Mouse (Mus musculus): ENCODE measurements around the gene Ctdnep1.
A peak's percentile ranks its signal among the peaks of the same experiment; 100 is the strongest.
"Not testable (repeated sequence)": the region's sequence is repeated elsewhere in the genome, so short reads cannot be mapped to it uniquely, and the experiment has no call there.

Gene Ctdnep1

GRCm38 (mm10) chr11:69952274-69952673, 28.7 kb upstream of the Ctdnep1 start:
- DNase-seq: no peak

DNA sequence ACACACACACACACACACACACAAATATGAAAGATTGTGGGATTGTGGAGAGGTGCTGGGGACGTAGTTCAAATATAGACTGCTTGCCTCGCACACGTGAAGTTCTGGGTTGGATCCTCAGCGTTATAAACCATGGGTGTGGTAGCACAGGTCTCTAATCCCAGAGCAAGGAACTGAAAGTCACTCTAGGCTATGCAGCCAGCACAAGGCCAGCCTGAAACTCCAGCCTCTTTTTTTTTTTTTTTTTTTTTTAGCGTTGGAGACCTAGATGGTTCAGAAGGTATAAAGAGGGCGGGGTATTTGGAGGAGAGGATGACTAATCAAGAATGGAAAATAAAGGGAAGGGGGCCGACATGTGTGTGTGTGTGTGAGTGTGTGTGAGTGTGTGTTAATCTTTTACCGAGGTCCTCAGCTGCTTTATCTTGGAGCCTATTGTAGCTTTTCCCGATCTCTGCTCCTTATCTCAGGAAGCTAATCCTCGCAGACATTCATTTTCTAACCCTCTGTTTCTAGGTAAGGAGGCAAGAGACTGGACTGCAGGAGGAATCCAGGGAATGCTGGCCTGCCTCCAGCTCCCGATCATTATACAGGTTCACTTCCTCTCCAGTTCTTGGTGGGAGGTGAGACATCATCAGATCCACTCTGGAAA, 27.6 kb upstream of the Ctdnep1 start:
- no peak for DNase-seq

- not testable (repeated sequence) for DNase-seq
Measured at GRCm38 (mm10) chr11:69955618-69956017, 25.3 kb upstream of the Ctdnep1 start.

- DNase-seq: peak; percentile 33
Measured at GRCm38 (mm10) chr11:69956218-69956617, 24.7 kb upstream of the Ctdnep1 start.

GRCm38 (mm10) chr11:69960616-69961015, 20.3 kb upstream of the Ctdnep1 start:
- no peak for DNase-seq

- DNase-seq: no peak
Measured at GRCm38 (mm10) chr11:69961841-69962240, 19.1 kb upstream of the Ctdnep1 start.

DNA sequence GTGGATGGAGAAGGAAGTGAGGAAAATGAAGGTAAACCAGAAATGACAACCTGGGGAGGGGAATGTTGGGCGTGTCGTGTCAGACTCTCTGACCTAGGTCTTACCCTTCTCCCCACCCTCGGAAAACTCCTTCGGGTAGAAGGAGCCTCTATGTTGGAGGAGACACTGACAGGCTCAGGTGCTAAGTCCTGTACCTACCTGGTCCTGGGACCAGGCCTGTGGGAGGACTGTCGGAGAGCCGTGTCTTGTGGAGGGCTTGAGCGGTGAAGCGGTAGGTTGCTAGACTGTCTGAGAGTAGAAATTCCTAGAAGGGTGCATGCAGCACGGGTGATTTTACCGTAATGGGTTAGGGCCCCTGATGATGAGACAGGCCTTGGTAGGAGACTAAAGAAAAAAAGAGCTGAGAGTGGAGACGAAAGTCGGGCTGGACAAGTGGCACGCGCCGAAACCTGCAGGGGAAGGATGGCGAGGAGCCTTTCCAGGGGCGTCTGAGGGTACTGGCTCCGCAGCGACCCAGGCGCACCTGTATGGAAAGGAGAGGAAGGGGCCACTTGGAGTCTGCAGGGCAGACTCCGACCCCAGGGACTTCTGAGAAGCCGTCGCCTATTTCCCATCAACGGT, 16.2 kb upstream of the Ctdnep1 start, which contains the start of gene Cldn7:
Gene Cldn7, plus strand, starts transcription at position 130 of the 621 bp plus-strand sequence.
- no peak for DNase-seq

- DNase-seq: no peak
Measured at GRCm38 (mm10) chr11:69965271-69966005, 15.5 kb upstream of the Ctdnep1 start.

- no peak for DNase-seq
Measured at GRCm38 (mm10) chr11:69966006-69966859, 14.7 kb upstream of the Ctdnep1 start.

DNA sequence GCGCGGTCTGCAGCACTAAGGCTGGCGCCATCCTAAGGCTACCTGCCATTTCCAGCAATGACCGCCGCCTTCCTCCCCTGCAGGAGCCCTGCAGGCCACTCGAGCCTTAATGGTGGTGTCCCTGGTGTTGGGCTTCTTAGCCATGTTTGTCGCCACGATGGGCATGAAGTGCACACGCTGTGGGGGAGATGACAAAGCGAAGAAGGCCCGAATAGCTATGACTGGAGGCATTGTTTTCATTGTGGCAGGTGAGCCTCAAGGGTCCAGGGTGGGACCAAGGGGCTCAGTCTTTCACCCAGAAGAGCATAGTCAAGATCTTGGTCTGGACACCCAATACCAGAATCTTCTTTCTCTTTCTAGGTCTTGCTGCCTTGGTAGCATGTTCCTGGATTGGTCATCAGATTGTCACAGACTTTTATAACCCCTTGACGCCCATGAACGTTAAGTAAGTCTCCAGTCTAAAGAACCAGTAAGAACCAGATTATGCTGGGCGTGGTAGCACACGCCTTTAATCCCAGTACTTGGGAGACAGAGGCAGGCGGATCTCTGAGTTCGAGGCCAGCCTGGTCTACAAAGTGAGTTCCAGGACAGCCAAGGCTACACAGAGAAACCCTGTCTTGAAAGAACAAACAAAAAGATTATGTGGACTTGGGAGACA, 14.0 kb upstream of the Ctdnep1 start:
- no peak for DNase-seq

DNA sequence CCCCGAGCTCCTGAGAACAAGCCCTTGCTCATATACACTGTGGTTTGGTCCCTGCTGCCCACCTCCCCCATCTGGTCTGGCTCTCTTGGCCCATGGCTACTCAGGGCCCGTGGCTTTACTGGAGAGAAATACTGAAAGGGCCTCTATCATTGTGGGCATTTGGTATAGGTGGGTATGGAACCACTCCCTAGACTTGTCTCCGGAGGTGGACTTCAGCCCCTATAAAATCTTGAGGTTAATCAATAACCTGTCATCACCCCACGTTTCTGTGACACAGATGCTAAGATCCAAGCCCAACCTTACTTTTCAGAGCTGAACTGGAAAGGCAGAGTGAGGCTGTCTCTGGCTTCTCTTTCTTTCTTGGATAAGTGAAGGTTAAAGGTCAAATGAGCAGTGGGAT, 12.2 kb upstream of the Ctdnep1 start:
- no peak for DNase-seq

DNA sequence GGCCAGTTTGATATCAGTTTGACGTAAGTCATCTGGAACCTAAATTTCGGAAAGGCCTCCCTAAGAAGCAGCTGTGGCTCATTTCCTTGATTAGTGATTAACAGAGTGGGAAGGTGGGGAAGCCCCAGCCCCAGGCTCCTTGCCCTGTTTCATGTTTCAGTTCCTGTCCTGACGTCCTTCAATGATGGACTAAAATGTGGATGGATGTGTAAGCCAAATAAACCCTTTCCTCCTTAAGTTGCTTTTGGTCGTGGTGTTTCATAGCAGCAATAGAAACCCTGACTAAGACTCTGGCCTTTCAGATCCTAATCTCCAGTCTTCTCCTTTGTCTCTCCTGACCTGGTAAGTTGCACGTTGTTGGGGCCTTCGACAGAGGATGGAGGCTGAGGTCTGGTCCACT, 10.7 kb upstream of the Ctdnep1 start:
- no peak for DNase-seq

GRCm38 (mm10) chr11:69970775-69971174, 10.2 kb upstream of the Ctdnep1 start:
- no peak for DNase-seq

DNA sequence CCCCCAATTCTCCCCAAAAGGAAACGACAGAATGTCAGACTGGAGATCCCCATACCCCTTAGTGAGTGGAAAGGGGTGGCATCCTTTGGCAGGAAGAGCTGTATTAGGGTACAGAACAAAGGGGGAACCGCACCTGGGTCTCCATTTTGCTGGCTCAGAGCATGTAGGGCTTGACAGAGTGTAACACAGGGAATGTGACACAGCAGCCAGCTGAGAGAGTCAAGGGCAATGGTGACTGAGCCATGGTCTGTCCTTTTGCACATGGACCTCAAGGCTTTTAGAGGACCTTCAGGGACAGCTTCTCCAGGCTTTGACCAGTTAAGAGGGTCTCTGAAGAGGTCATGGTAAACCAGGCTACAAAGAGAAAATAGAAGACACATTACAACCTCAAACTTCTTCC, 6.0 kb upstream of the Ctdnep1 start:
- DNase-seq: no peak

DNA sequence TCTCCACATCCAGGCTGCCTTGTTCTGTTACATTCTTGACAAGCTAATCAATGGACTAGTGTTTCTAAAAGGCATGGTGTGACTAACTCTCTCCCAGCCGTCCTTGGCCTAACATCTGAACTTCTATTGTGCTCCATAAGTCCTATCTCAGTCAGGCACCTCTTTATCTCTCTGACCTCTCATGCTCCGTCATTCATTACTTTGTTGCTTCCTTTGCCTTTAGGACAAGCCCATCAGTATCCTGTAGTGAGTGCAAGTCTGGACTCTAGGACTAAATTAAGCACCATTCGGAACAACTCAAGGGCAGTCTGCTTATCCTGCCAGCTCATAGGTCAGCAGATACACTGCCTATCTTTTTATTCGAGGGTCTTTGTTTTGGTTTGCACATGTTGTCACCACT, 4.7 kb upstream of the Ctdnep1 start:
- DNase-seq: no peak

DNA sequence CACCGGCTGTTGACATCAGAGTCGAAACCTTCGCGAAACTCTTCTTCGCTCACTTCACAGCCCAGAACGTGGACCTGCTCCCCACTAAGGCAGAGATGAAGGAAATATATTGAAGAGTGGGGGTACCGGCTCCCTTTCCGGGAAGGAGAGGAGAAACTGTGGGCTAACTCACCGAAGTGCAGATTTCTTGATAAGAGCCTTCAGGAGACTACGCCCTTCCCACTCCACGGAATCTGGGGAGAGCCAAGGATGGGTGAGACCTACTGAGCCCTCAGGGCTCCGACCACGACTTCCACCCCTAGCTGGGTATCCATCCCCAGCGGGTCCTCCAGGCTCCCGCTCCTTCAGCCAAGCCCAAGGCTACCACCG, 1.1 kb upstream of the Ctdnep1 start:
- no peak for DNase-seq

- peak; percentile 91 for DNase-seq
Measured at GRCm38 (mm10) chr11:69980196-69981140, 488 bp upstream of the Ctdnep1 start.

DNA sequence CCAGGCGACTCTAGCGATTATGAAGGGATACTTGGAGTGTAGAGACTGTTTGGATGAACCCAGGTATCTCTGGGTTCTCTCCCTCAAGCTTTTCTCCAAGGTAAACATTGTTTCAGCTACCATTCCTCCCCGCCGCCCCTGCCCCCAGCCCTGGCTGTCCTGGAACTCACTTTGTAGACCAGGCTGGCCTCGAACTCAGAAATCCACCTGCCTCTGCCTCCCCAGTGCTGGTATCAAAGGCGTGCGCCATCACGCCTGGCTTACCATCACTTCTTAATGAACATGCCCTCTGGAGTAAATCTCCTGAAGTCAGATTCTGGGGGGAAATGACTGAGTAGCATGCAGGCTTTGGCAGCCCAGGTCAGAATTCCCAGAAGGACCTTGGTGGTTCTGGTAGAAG, 1.3 kb downstream of the Ctdnep1 start, which contains the start of gene Elp5:
Gene Elp5, minus strand, starts transcription at position 293 of the 400 bp plus-strand sequence.
- DNase-seq: no peak

GRCm38 (mm10) chr11:69982877-69983276, 1.9 kb downstream of the Ctdnep1 start:
- DNase-seq: no peak

GRCm38 (mm10) chr11:69983377-69983776, 2.4 kb downstream of the Ctdnep1 start:
- DNase-seq: no peak

GRCm38 (mm10) chr11:69984431-69984830, 3.5 kb downstream of the Ctdnep1 start:
- no peak for DNase-seq
